Comparison of ENCODE assay signal across 8 mouse cellular contexts in the genomic region with DNA sequence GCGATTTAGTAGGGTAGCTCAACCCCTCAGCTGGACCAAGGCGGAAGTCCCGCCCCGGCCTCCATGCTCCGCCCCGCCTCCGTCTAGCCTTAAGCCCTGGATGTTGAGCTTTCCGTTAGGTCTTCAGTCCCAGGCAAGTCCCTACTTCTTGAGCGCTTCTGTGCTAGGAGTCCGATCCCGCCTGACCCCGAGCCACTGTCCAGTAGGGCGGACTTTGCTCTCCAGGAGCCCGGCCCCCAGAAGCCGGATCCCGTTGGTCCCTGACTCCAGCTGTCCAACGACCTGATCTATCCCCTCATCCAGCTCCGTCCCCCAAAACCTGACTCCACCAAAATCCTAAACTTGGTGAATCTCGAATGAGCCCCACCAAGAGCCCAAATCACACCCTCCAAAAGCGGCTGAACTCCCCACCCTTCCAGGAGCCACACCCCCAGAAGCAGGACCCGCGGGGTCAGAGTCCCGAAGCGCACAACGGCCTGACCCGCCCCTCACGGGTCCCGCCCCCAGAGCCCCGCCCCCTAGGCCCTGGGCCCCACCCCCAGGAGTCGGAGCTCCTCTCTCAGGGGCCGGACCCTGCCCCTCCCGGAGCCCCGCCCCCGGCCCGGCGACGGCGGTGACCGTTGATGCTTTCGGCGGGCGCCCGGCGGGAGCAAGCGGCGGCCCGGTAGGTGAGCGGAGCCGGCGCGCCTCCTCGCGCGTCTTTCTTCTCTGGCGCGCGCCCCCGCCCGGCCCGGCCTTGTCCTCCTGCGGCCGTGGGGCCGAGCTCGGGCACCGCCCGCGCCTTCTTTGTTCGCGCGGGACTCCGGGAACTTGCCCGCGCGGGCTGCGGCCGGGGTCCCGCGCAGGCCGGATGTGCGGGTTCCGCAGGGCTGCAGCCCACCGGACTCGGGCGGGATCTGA. TPM values are rescaled to one million over a fixed set of nuclear protein-coding genes. Genes with fewer than 3 reads are reported as not detected.
A peak's percentile ranks its signal among the peaks of the same experiment; 100 is the strongest.
DNase-seq lines count a peak whose midpoint lies in the region; ATAC-seq and TF ChIP-seq lines count a peak whose summit lies in the region.

A gene (plus strand): TSS at position 585 of the 900 bp plus-strand sequence.

- H3K4me2 ChIP-seq in CH12.LX (ENCODE audit: insufficient read depth, low read depth, poor library complexity, severe bottlenecking), result peak within 1 kb of the TSS; percentile 94
- peak within 1 kb of the TSS; percentile 59 for H3K4me2 ChIP-seq in forebrain, embryonic 11.5 days (ENCODE audit: low read depth, low read length, severe bottlenecking)
- peak within 1 kb of the TSS; percentile 71 for H3K4me2 ChIP-seq in heart, embryonic 16.5 days (ENCODE audit: low read depth, low read length)
- H3K4me2 ChIP-seq in neural tube, embryonic 15.5 days, result peak within 1 kb of the TSS; percentile 82

- ATAC-seq in forebrain, embryonic 11.5 days (replicated peaks; ENCODE audit: low FRiP score), result peak; percentile 93
- peak; percentile 97 for ATAC-seq in heart, embryonic 16.5 days (replicated peaks; ENCODE audit: extremely low read depth, insufficient read depth, low FRiP score)
- peak; percentile 90 for ATAC-seq in neural tube, embryonic 15.5 days (ENCODE audit: low FRiP score)

- 0 out of 2 replicates have a peak, but pooled peaks have one; percentile 42 for TF ChIP-seq POLR2A in CH12.LX (IDR thresholded peaks at IDR 0.05; ENCODE audit: low read depth, low read length)
- TF ChIP-seq POLR2A in lung, adult 2 months (IDR thresholded peaks at IDR 0.05; ENCODE audit: borderline replicate concordance, extremely low read depth, low read depth, low read length), result peak; percentile 55; the same call in 1 of the 2 replicates

- no peak within 1 kb of the TSS for H3K27ac ChIP-seq in CH12.LX (ENCODE audit: insufficient read depth, low read depth)
- peak within 1 kb of the TSS; percentile 90 for H3K27ac ChIP-seq in forebrain, embryonic 11.5 days (ENCODE audit: low read depth, low read length)
- H3K27ac ChIP-seq in heart, embryonic 16.5 days (ENCODE audit: low read length), result peak within 1 kb of the TSS; percentile 84
- peak within 1 kb of the TSS; percentile 87 for H3K27ac ChIP-seq in neural tube, embryonic 15.5 days (replicated peaks)

- H3K27me3 ChIP-seq in CH12.LX (replicated peaks), result peaks cover 88% of the 10 kb centered on the region
- H3K27me3 ChIP-seq in forebrain, embryonic 11.5 days (ENCODE audit: control insufficient read depth, insufficient read depth, low read length), result no peaks in the 10 kb centered on the region
- no peaks in the 10 kb centered on the region for H3K27me3 ChIP-seq in heart, embryonic 16.5 days (ENCODE audit: control insufficient read depth, insufficient read depth, low read length)
- no peaks in the 10 kb centered on the region for H3K27me3 ChIP-seq in neural tube, embryonic 15.5 days (replicated peaks)

- under 1% methylated on average over 78 of the region's 84 CpGs for WGBS in forebrain, embryonic 11.5 days
- WGBS in heart, embryonic 16.5 days, result 1% methylated on average over 84 of the region's 84 CpGs
- under 1% methylated on average over 79 of the region's 84 CpGs for WGBS in lung, adult 2 months
- under 1% methylated on average over 58 of the region's 84 CpGs for WGBS in neural tube, embryonic 15.5 days

- peaks cover 3 to 10% of the 10 kb centered on the region in 2 experiments; a peak in 3 of 4 replicates for H3K4me1 ChIP-seq in CH12.LX (ENCODE audit: control insufficient read depth in 1 of 2, insufficient read depth in 2 of 2)
- peaks cover 9% of the 10 kb centered on the region; the same call in 1 of the 2 replicates for H3K4me1 ChIP-seq in forebrain, embryonic 11.5 days (replicated peaks; ENCODE audit: control insufficient read depth, insufficient read depth, low read length)
- H3K4me1 ChIP-seq in heart, embryonic 16.5 days (ENCODE audit: control insufficient read depth, insufficient read depth, low read length), result peaks cover 20% of the 10 kb centered on the region
- H3K4me1 ChIP-seq in lung, adult 2 months (ENCODE audit: control insufficient read depth, insufficient read depth, low read length), result peaks cover 9% of the 10 kb centered on the region
- H3K4me1 ChIP-seq in neural tube, embryonic 15.5 days, result peaks cover 42% of the 10 kb centered on the region

- peak within 1 kb of the TSS; percentile 60 to 82 (median 65) for H3K4me3 ChIP-seq in CH12.LX (replicated peaks in 1 of 3; ENCODE audit: low read depth in 2 of 3, low read length in 2 of 3, poor library complexity in 1 of 3)
- peak within 1 kb of the TSS; percentile 70 for H3K4me3 ChIP-seq in forebrain, embryonic 11.5 days (ENCODE audit: low read depth, low read length)
- H3K4me3 ChIP-seq in heart, embryonic 16.5 days (ENCODE audit: low read length), result peak within 1 kb of the TSS; percentile 78
- H3K4me3 ChIP-seq in lung, adult 2 months (replicated peaks; ENCODE audit: extremely low read depth, low read depth, low read length), result peak within 1 kb of the TSS; percentile 81
- peak within 1 kb of the TSS; percentile 87 for H3K4me3 ChIP-seq in neural tube, embryonic 15.5 days (replicated peaks)

- TF ChIP-seq EP300 in CH12.LX (IDR thresholded peaks at IDR 0.05; ENCODE audit: low read length), result no peak

- peaks cover 19% of the 10 kb centered on the region for H3K9me3 ChIP-seq in CH12.LX (replicated peaks; ENCODE audit: low read length)
- H3K9me3 ChIP-seq in forebrain, embryonic 11.5 days (ENCODE audit: control insufficient read depth, low read length), result peaks cover 4% of the 10 kb centered on the region; the same call in 1 of the 2 replicates
- peaks cover 4% of the 10 kb centered on the region; the same call in 1 of the 2 replicates for H3K9me3 ChIP-seq in heart, embryonic 16.5 days (replicated peaks; ENCODE audit: control insufficient read depth, low read length)
- H3K9me3 ChIP-seq in neural tube, embryonic 15.5 days (replicated peaks), result no peaks in the 10 kb centered on the region

- in situ Hi-C loops in CH12.LX (cut with MboI; ENCODE audit: low pct_ligation_motif_present, low pct_unique_long_range_greater_than_20kb, low sequenced_read_pairs), result no loop called here

- no peak for TF ChIP-seq RAD21 in CH12.LX (IDR thresholded peaks at IDR 0.05; ENCODE audit: low read depth, low read length)

- no peak for TF ChIP-seq CTCF in CH12.LX (conservative IDR thresholded peaks at IDR 0.05 in 1 of 2, IDR thresholded peaks at IDR 0.05 in 1 of 2; ENCODE audit: low read depth in 2 of 2, low read length in 2 of 2)
- no peak for TF ChIP-seq CTCF in lung, adult 2 months (IDR thresholded peaks at IDR 0.05; ENCODE audit: insufficient read depth, low read length)

- DNase-seq in CH12.LX (ENCODE audit: extremely low read depth), result peak; percentile 69
- DNase-seq in c-Kit-negative CD71-positive TER-119-positive erythroid progenitor cells, embryonic 14.5 days (ENCODE audit: low read depth, low spot score), result peak; percentile 77
- DNase-seq in forebrain, embryonic 11.5 days (ENCODE audit: low spot score), result peak; percentile 97
- DNase-seq in kidney, postnatal 36 days, result peak; percentile 90 to 95
- peak; percentile 83 for DNase-seq in lung, adult 2 months
- DNase-seq in thymus, adult 18-20 months, result peak; percentile 76 to 79

- no peaks in the 10 kb centered on the region for H3K79me2 ChIP-seq in CH12.LX (replicated peaks; ENCODE audit: control insufficient read depth, extremely low read depth, insufficient read depth, poor library complexity, severe bottlenecking)

- dilution Hi-C loops in CH12.LX (cut with MboI; ENCODE audit: extremely low pct_ligation_motif_present, extremely low pct_unique_long_range_greater_than_20kb, low sequenced_read_pairs), result no loop called here

- no peaks in the 10 kb centered on the region for H3K36me3 ChIP-seq in CH12.LX (replicated peaks in 1 of 2; ENCODE audit: control insufficient read depth in 1 of 2, insufficient read depth in 1 of 2, low read length in 1 of 2)
- no peaks in the 10 kb centered on the region; the same call in 1 of the 2 replicates for H3K36me3 ChIP-seq in forebrain, embryonic 11.5 days (ENCODE audit: control insufficient read depth, insufficient read depth, low read length)
- H3K36me3 ChIP-seq in heart, embryonic 16.5 days (ENCODE audit: control insufficient read depth, insufficient read depth), result peaks cover 5% of the 10 kb centered on the region; the same call in 1 of the 2 replicates
- H3K36me3 ChIP-seq in neural tube, embryonic 15.5 days, result no peaks in the 10 kb centered on the region

- peak within 1 kb of the TSS; percentile 65 for H3K9ac ChIP-seq in CH12.LX (ENCODE audit: insufficient read depth, low read depth)
- H3K9ac ChIP-seq in forebrain, embryonic 11.5 days (ENCODE audit: low read length), result peak within 1 kb of the TSS; percentile 84
- peak within 1 kb of the TSS; percentile 94 for H3K9ac ChIP-seq in heart, embryonic 16.5 days (ENCODE audit: low read length)
- peak within 1 kb of the TSS; percentile 91 for H3K9ac ChIP-seq in neural tube, embryonic 15.5 days (replicated peaks)

TF ChIP-seq in CH12.LX, 34 proteins besides CTCF, POLR2A, EP300 and RAD21:
- TF ChIP-seq ELF1 (IDR thresholded peaks at IDR 0.05; ENCODE audit: low read depth, low read length) (peak; percentile 85), NRF1 (IDR thresholded peaks at IDR 0.05; ENCODE audit: low read depth, low read length) (no peak)

RNA-seq across cellular contexts. Expression of the gene that starts here (rescaled TPM):
- total RNA-seq in CH12.LX (2012; rRNA removed) (5.9 and 6.8 TPM in 2 replicates), CH12.LX (2014; rRNA removed) (9.8 and 10.1 TPM in 2 replicates)
- 8.1 and 8.3 TPM in 2 replicates for polyA plus RNA-seq in CH12.LX (2012; ENCODE audit: insufficient read length, low read depth)
- 54.4 and 55.9 TPM in 2 replicates for polyA plus RNA-seq in forebrain, embryonic 11.5 days (2014; fragmentation: Nextera tagmentation; extraction: Ambion mirVana)
- 30.0 and 34.2 TPM in 2 replicates for polyA plus RNA-seq in heart, embryonic 16.5 days (2015; fragmentation: Nextera tagmentation; extraction: Ambion mirVana)
- polyA plus RNA-seq in lung, adult 2 months (2012; rRNA removed), result 125 and 161 TPM in 2 replicates
- 32.9 and 33.9 TPM in 2 replicates for polyA plus RNA-seq in neural tube, embryonic 15.5 days (2015; fragmentation: Nextera tagmentation; extraction: Ambion mirVana)
